Mouse (Mus musculus): ENCODE results near the gene B130006D01Rik.

B130006D01Rik gene

GRCm38 (mm10) chr11:95770720-95771364, 47.5 kb downstream of the B130006D01Rik start:
- DNase-seq (ENCODE audit: low read depth, low spot score): peak; percentile 43

- DNase-seq (ENCODE audit: low read depth, low spot score): no peak
Measured at GRCm38 (mm10) chr11:95771665-95772064, 48.3 kb downstream of the B130006D01Rik start.

GRCm38 (mm10) chr11:95773264-95773663, 49.9 kb downstream of the B130006D01Rik start:
- DNase-seq (ENCODE audit: low read depth, low spot score): no peak

All from CD4-positive, CD25-positive, alpha-beta regulatory T cell, adult 2 months (primary cell).